Mouse (Mus musculus) bone marrow, adult 2 months (tissue): Measurements from ENCODE around the gene Thoc5.
A peak's percentile ranks its signal among the peaks of the same experiment; 100 is the strongest.

Experiments
- CTCF ChIP-seq: fragments of 200-500 bp; IDR thresholded peaks from 2 replicates; pipeline ENCODE4 v1.5.1; 2011; ENCODE audit warnings: low read length, control low read depth; ENCODE audit not compliant: control insufficient read depth, insufficient read depth
- POLR2A ChIP-seq: fragments of 200-500 bp; IDR thresholded peaks from 2 replicates; pipeline ENCODE4 v1.6.1; 2011; ENCODE audit warnings: low read depth, mild to moderate bottlenecking, control low read depth, low read length, borderline replicate concordance; ENCODE audit not compliant: control insufficient read depth

DNA sequence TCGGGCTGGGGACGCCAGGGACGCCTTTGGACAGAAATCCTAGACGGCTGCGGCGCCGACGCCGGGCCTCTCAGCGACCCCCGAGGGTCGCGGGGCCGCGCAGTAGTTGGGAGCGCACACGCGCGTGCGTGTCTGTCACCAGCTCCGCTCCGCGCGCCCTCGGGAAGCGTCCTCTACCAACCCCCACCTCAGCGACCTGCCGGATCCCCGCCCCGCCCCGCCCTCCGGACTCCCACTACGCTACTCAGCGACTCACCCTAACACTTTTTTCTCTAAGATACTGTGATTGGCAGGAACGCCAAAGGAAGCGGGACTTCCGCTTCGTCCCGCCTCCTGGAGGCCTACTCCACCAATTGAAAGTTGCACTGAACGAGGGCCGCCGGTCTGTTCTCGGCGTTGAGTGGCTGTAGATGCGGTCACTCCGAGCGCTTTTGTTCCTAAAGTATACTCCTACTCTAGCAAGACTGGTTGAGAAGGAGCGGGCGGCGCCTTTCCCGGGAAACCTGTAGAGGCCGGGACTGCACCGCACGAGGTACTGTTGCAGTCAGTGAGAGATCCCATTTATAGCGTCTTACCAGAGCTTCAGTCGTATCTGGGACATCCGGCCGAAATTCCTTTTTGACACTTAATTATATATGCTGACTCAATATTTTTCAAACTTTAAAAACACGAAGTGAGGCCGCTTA is 45.7 kb upstream of the Thoc5 start, which contains the start of gene Nf2:
- TF ChIP-seq CTCF: 0 out of 2 replicates have a peak, but pooled peaks have one; percentile 1
- peak; percentile 51; the same call in 1 of the 2 replicates for TF ChIP-seq POLR2A
